Mouse (Mus musculus): Measurements from ENCODE around the gene Chst11.

The Chst11 gene

GRCm38 (mm10) chr10:83201525-83201924 lies 216.2 kb downstream of the Chst11 start:
- no peak for DNase-seq (ENCODE audit: extremely low read depth, insufficient read length, low spot score)

GRCm38 (mm10) chr10:83202906-83203702 lies 217.8 kb downstream of the Chst11 start:
- DNase-seq (ENCODE audit: extremely low read depth, insufficient read length, low spot score), result no peak

GRCm38 (mm10) chr10:83208436-83208835 lies 223.1 kb downstream of the Chst11 start:
- no peak for DNase-seq (ENCODE audit: extremely low read depth, insufficient read length, low spot score)

- no peak for DNase-seq (ENCODE audit: extremely low read depth, insufficient read length, low spot score)
These were observed 224.1 kb downstream of the Chst11 start for GRCm38 (mm10) chr10:83209388-83209787.

- no peak for DNase-seq (ENCODE audit: extremely low read depth, insufficient read length, low spot score)
These were observed 224.8 kb downstream of the Chst11 start for GRCm38 (mm10) chr10:83210122-83210521.

- no peak for DNase-seq (ENCODE audit: extremely low read depth, insufficient read length, low spot score)
These were observed 225.8 kb downstream of the Chst11 start for GRCm38 (mm10) chr10:83210968-83211583.

GRCm38 (mm10) chr10:83212618-83213017 lies 227.3 kb downstream of the Chst11 start:
- no peak for DNase-seq (ENCODE audit: extremely low read depth, insufficient read length, low spot score)

- no peak for DNase-seq (ENCODE audit: extremely low read depth, insufficient read length, low spot score)
These were observed 230.3 kb downstream of the Chst11 start for GRCm38 (mm10) chr10:83215559-83215958.

- DNase-seq (ENCODE audit: extremely low read depth, insufficient read length, low spot score), result no peak
These were observed 232.0 kb downstream of the Chst11 start for GRCm38 (mm10) chr10:83217256-83217655.

GRCm38 (mm10) chr10:83218778-83219177 lies 233.5 kb downstream of the Chst11 start:
- DNase-seq (ENCODE audit: extremely low read depth, insufficient read length, low spot score), result no peak

GRCm38 (mm10) chr10:83219729-83220128 lies 234.4 kb downstream of the Chst11 start:
- peak; percentile 44 for DNase-seq (ENCODE audit: extremely low read depth, insufficient read length, low spot score)

- no peak for DNase-seq (ENCODE audit: extremely low read depth, insufficient read length, low spot score)
These were observed 234.9 kb downstream of the Chst11 start for GRCm38 (mm10) chr10:83220217-83220616.

GRCm38 (mm10) chr10:83220847-83221246 lies 235.5 kb downstream of the Chst11 start:
- DNase-seq (ENCODE audit: extremely low read depth, insufficient read length, low spot score), result no peak

GRCm38 (mm10) chr10:83224999-83225398 lies 239.7 kb downstream of the Chst11 start:
- DNase-seq (ENCODE audit: extremely low read depth, insufficient read length, low spot score), result no peak

GRCm38 (mm10) chr10:83228626-83229025 lies 243.3 kb downstream of the Chst11 start:
- DNase-seq (ENCODE audit: extremely low read depth, insufficient read length, low spot score), result no peak

- DNase-seq (ENCODE audit: extremely low read depth, insufficient read length, low spot score), result no peak
These were observed 248.7 kb downstream of the Chst11 start for GRCm38 (mm10) chr10:83233967-83234366.

- DNase-seq (ENCODE audit: extremely low read depth, insufficient read length, low spot score), result no peak
These were observed 249.1 kb downstream of the Chst11 start for GRCm38 (mm10) chr10:83234391-83234790.

- DNase-seq (ENCODE audit: extremely low read depth, insufficient read length, low spot score), result no peak
These were observed 256.9 kb downstream of the Chst11 start for GRCm38 (mm10) chr10:83242106-83242686.

GRCm38 (mm10) chr10:83244131-83244530 lies 258.8 kb downstream of the Chst11 start:
- DNase-seq (ENCODE audit: extremely low read depth, insufficient read length, low spot score), result no peak
